Mouse (Mus musculus) ES-Bruce4 (cell line): ENCODE data around the gene Ankrd66. TPM values are rescaled to one million over a fixed set of nuclear protein-coding genes. Genes with fewer than 3 reads are reported as not detected.

ENCODE experiments used
- H3K27ac ChIP-seq: 2 replicates; pipeline ENCODE4 v1.5.1; 2012; ENCODE audit warnings: low read length, inconsistent platforms; ENCODE audit not compliant: insufficient read depth
- H3K27me3 ChIP-seq: 2 replicates; pipeline ENCODE4 v1.6.1; 2012; ENCODE audit warnings: mild to moderate bottlenecking, low read length, inconsistent platforms; ENCODE audit not compliant: control insufficient read depth, poor library complexity, insufficient read depth, severe bottlenecking
- H3K36me3 ChIP-seq: 2 replicates; pipeline ENCODE4 v1.6.1; 2012; ENCODE audit warnings: inconsistent platforms, mild to moderate bottlenecking, low read length, moderate library complexity; ENCODE audit not compliant: control insufficient read depth, poor library complexity, insufficient read depth, severe bottlenecking
- H3K4me1 ChIP-seq: one replicate; pipeline ENCODE4 v1.8.1; 2011; ENCODE audit warnings: low read length; ENCODE audit not compliant: control insufficient read depth, insufficient read depth
- H3K4me3 ChIP-seq: 2 replicates; pipeline ENCODE4 v1.5.1; 2011; ENCODE audit warnings: low read depth, mild to moderate bottlenecking, low read length
- H3K9ac ChIP-seq: 2 replicates; pipeline ENCODE4 v1.6.1; 2012; ENCODE audit warnings: low read depth, mild to moderate bottlenecking, inconsistent platforms; ENCODE audit not compliant: poor library complexity, severe bottlenecking
- H3K9me3 ChIP-seq: replicated peaks from 2 replicates; pipeline ENCODE4 v1.6.1; 2012; ENCODE audit warnings: mild to moderate bottlenecking, low read length, inconsistent platforms; ENCODE audit not compliant: control insufficient read depth, poor library complexity, insufficient read depth, severe bottlenecking
- CTCF ChIP-seq: IDR thresholded peaks from one replicate; pipeline ENCODE4 v1.8.1; 2011; ENCODE audit warnings: low read depth, low read length
- EP300 ChIP-seq: IDR thresholded peaks from 2 replicates; pipeline ENCODE4 v1.6.1; 2011; ENCODE audit warnings: low read depth, low read length; ENCODE audit not compliant: insufficient read depth
- POLR2A ChIP-seq: IDR thresholded peaks from one replicate; pipeline ENCODE4 v1.8.1; 2011; ENCODE audit warnings: low read length; ENCODE audit not compliant: insufficient read depth
- polyA plus RNA-seq: library from polyadenylated mRNA; stranded (reverse); fragments of >200 nt; gene quantifications from 2 replicates; pipeline ENCODE4 v1.2.4, GENCODE M21; 2011; ENCODE audit warnings: low read depth; ENCODE audit not compliant: missing spikeins, insufficient read depth, insufficient read length

Gene Ankrd66
- not detected in 2 replicates for polyA plus RNA-seq

GRCm38 (mm10) chr17:43543539-43543938, at the start of gene Ankrd66:
Ankrd66 (minus strand) TSS chr17:43543639.
- TF ChIP-seq CTCF, result no peak
- TF ChIP-seq POLR2A, result no peak
- TF ChIP-seq EP300, result no peak
- Histone ChIP-seq H3K4me1 (no peaks in the 10 kb centered on the region), H3K27ac (no peak within 1 kb of the TSS), H3K4me3 (no peak within 1 kb of the TSS), H3K36me3 (no peaks in the 10 kb centered on the region), H3K27me3 (no peaks in the 10 kb centered on the region), H3K9me3 (no peaks in the 10 kb centered on the region), H3K9ac (no peak within 1 kb of the TSS)

GRCm38 (mm10) chr17:43592296-43593291, 49.2 kb upstream of the Ankrd66 start:
- no peaks in the 10 kb centered on the region for H3K36me3 ChIP-seq
- no peaks in the 10 kb centered on the region for H3K4me1 ChIP-seq
- H3K9ac ChIP-seq, result no peak overlapping the region
- no peak overlapping the region for H3K4me3 ChIP-seq
- H3K27ac ChIP-seq, result no peak overlapping the region
- no peaks in the 10 kb centered on the region for H3K27me3 ChIP-seq
- no peak for TF ChIP-seq CTCF
- TF ChIP-seq POLR2A, result no peak
- TF ChIP-seq EP300, result no peak
- no peaks in the 10 kb centered on the region for H3K9me3 ChIP-seq

GRCm38 (mm10) chr17:43590531-43590930, 47.1 kb upstream of the Ankrd66 start:
- no peaks in the 10 kb centered on the region for H3K27me3 ChIP-seq
- no peak for TF ChIP-seq POLR2A
- no peak for TF ChIP-seq CTCF
- no peak for TF ChIP-seq EP300

GRCm38 (mm10) chr17:43589750-43590149, 46.3 kb upstream of the Ankrd66 start:
- Histone ChIP-seq H3K9me3 (no peaks in the 10 kb centered on the region), H3K9ac (no peak overlapping the region), H3K4me1 (no peaks in the 10 kb centered on the region), H3K27ac (no peak overlapping the region), H3K27me3 (no peaks in the 10 kb centered on the region), H3K36me3 (no peaks in the 10 kb centered on the region), H3K4me3 (no peak overlapping the region)
- no peak for TF ChIP-seq EP300
- no peak for TF ChIP-seq CTCF
- no peak for TF ChIP-seq POLR2A

More at GRCm38 (mm10) chr17:43590531-43590930, 47.1 kb upstream of the Ankrd66 start:
- no peaks in the 10 kb centered on the region for H3K4me1 ChIP-seq
- H3K9ac ChIP-seq, result no peak overlapping the region
- H3K4me3 ChIP-seq, result no peak overlapping the region
- no peak overlapping the region for H3K27ac ChIP-seq
- H3K36me3 ChIP-seq, result no peaks in the 10 kb centered on the region
- H3K9me3 ChIP-seq, result no peaks in the 10 kb centered on the region

- H3K9me3 ChIP-seq, result no peaks in the 10 kb centered on the region
- no peaks in the 10 kb centered on the region for H3K27me3 ChIP-seq
- no peak overlapping the region for H3K9ac ChIP-seq
- no peak overlapping the region for H3K27ac ChIP-seq
- no peak overlapping the region for H3K4me3 ChIP-seq
- no peaks in the 10 kb centered on the region for H3K36me3 ChIP-seq
- TF ChIP-seq EP300 (no peak), POLR2A (no peak), CTCF (no peak)
- peaks cover 2% of the 10 kb centered on the region for H3K4me1 ChIP-seq
Measured at GRCm38 (mm10) chr17:43587278-43587677, 43.8 kb upstream of the Ankrd66 start.

GRCm38 (mm10) chr17:43584771-43585170, 41.3 kb upstream of the Ankrd66 start:
- H3K36me3 ChIP-seq, result no peaks in the 10 kb centered on the region
- H3K27ac ChIP-seq, result no peak overlapping the region
- no peaks in the 10 kb centered on the region for H3K9me3 ChIP-seq
- H3K4me1 ChIP-seq, result peaks cover 2% of the 10 kb centered on the region
- no peak overlapping the region for H3K9ac ChIP-seq
- no peak for TF ChIP-seq POLR2A
- TF ChIP-seq CTCF, result no peak
- no peak for TF ChIP-seq EP300
- no peaks in the 10 kb centered on the region for H3K27me3 ChIP-seq
- no peak overlapping the region for H3K4me3 ChIP-seq
